Mouse (Mus musculus) right cerebral cortex, postnatal 10 days (tissue): Measurements from ENCODE around the gene Zswim8.
A peak's percentile ranks its signal among the peaks of the same experiment; 100 is the strongest.

Experiments used
- DNase-seq, 2 experiments: peaks; one replicate each; pipeline ENCODE4 v3.0.0; 2021; ENCODE audit warnings: low spot score in 2 of 2

Zswim8 gene

GRCm38 (mm10) chr14:20707201-20708190 lies at the start of gene Zswim8:
Zswim8 (plus strand) TSS chr14:20707552.
- peak; percentile 93 to 94 for DNase-seq

DNA sequence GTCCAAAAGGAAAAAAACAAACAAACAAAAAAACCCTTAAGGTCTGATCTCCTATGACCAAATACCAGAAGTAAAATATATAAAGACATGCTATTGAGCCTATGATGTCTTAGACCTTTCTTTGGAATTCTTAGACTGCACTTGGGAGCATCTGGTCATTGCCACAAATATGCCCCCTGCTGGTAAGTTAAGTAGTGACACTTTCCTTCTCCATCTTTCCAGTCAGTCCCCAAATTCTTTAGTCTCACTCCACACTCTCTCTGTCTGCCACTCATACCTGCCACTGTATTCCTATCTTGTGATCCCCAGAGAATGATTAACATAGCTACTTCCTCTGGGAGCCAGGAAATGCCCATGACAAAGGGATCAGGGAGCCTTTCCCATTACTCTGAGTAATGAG lies 49.0 kb upstream of the Zswim8 start:
- peak in 1 of 2 experiments; percentile 47 for DNase-seq

DNA sequence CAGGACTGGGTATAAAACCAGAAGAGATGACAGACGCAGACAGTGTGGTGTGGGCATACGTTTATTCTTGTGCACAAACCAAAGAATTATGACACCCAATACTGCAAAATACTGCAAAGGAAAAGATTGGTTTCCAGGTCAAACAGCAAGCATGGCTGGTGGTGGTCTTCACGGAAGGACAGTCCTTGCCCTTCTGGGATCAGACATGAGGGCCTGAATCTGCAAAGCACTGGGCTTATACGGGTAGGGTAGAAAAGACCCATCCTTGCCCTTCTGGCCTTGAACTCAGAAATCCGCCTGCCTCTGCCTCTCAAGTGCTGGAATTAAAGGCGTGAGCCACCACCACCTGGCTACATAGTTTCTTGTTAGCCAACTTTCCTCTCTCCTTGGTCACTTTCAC lies 48.5 kb upstream of the Zswim8 start:
- DNase-seq = no peak

DNA sequence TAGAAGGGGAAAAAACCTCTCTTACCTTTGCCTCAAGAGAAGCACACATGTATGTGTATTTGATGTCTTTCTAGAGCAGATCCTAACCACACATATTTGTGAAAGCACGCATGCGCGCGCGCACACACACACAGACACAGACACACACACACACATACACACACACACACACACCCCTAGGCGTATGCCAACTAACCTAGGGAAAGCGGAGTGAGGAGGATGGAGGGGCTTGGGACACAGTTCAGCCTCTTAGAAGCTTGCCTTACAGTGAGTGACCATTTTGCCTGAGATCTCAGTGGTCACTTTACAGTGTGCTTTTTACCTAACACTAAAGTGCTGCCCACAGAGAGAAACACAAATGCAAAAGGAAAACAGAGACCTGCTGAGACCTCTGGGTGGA lies 47.7 kb upstream of the Zswim8 start:
- DNase-seq = no peak

GRCm38 (mm10) chr14:20660827-20661660 lies 46.3 kb upstream of the Zswim8 start:
- DNase-seq = peak; percentile 96

DNA sequence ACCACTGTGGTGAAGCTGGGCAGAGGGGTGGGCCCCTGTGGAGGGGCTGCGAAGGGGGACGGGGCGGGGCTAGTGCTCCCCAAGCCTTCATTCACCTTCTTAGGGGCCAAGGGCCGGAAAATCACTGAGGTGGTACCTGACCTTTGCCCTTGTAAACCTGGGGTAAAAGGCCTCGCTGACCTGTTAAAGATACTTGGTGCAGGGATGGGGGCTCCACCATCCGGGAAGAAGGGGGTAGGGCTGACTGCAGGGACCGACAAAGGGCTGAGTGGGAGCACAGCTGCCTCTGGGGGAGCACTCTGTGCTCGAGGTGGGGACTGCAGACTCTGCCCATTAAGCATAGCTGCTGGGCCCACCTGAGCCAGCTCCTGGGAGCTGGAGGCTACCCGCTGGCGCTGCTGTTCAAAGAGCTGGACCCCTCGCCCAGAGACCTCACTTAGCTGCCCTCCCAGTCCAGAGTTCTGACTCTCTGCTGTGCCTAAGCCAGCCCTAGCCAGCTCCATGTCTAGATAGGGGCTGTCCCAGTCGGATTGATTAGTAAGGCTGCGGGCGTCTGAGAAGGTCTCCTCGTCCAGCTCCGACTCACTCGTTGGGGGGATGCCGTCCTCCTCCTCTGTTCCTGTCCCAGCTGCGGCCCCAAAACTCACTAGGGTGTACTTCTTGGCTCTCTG lies 45.6 kb upstream of the Zswim8 start:
- peak; percentile 36 to 51 for DNase-seq

- no peak for DNase-seq
Observed at GRCm38 (mm10) chr14:20662740-20663139, 44.6 kb upstream of the Zswim8 start.

- no peak for DNase-seq
Observed at GRCm38 (mm10) chr14:20663601-20664000, 43.8 kb upstream of the Zswim8 start.

GRCm38 (mm10) chr14:20664436-20664835 lies 42.9 kb upstream of the Zswim8 start:
- DNase-seq = no peak

GRCm38 (mm10) chr14:20667469-20667868 lies 39.9 kb upstream of the Zswim8 start:
- DNase-seq = no peak

DNA sequence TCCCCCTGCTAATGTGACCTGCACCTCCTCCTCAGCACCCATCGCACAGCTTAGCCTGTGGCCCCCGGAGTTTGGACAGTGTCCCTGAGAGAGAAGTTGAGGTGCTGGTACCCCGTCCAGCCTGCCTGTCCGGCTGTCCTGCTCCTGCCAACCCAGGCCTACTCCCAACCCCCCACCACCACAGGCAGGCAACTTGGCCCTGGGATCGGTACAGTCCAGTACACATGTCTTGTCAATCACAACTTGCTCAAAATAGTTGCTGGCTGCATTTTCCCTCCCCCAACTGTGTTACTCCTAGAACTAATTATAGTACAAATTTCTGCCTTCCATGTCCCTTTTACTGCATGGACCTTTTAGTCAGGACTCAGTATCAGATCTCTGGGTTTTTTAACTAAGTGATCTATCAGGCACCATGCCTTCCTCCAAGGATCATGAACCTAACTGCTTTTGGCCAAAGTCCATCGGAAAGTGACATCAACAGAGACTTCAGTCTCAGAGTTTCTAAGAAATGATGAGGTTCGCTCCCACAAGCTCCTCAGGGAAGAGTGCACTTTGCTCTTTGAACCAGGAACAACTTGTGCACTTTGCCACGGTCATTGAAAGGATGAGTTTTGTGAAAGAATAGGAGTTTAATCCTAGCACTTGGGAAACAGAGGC lies 39.1 kb upstream of the Zswim8 start, which contains the start of gene Synpo2l:
TSS of gene Synpo2l (minus strand) at position 201 of the 657 bp plus-strand sequence.
- DNase-seq = no peak

GRCm38 (mm10) chr14:20672990-20673389 lies 34.4 kb upstream of the Zswim8 start:
- no peak for DNase-seq

GRCm38 (mm10) chr14:20673735-20674063 lies 33.7 kb upstream of the Zswim8 start:
- peak; percentile 65 to 84 for DNase-seq

DNA sequence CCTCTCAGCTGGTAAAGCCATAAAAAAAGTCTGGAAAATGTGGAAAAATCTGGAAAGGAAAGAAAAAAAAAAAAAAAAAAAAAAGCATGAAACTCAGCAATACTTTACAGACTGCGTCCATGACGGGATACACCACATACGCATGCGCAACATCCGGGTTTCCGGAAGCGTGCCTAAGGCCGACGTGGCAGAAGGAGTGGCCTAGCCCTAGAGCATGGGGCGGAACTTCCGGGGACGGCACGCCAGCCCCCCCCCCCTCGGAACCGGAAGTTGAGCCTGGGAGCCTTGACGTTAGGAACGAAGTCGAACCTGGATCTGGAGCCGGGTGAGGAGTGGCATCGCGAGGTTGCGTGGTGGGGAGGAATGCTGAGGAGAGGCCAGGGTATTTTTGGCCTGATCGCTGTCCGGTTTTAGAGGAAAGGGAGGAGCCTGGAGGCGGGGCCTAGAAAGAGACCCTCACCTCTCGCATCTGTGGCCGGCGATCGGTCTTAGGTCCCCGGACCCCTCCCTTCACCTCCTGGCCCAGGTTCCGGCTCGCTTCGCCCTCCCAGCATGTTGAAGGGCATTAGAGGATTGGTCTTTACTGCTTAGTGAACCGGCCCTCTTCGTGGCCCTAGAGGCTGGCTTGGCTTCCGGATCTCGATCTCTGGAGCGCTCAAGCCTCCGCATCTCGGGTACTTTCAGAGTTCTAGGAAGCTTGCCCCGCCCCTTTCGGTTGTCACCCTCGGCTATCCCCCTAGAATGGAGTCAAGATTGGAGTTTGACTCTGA lies 33.1 kb upstream of the Zswim8 start, which contains the start of gene Sec24c:
TSS of gene Sec24c (plus strand) at position 245 of the 770 bp plus-strand sequence.
- DNase-seq = peak; percentile 98 to 100

DNA sequence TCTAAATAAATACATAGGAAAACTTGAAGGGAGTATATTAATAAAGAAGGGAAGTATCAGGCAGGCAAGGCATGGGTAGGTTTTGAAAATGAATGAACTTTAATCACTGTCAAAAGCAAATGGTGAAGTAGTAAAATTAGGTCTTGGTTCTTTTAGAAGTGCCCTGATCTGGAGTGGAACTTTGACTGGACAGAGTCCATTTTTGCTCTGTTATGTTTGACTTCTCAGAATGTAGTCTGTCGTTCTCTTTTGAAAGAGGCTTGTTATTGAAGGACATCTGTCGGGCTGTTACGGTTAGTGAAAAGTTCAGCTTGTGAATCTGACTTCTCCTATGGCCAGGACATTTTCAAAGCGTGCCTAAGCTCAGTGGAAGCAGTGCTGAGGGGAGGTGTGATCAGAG lies 29.4 kb upstream of the Zswim8 start:
- no peak for DNase-seq

- no peak for DNase-seq
Observed at GRCm38 (mm10) chr14:20681742-20682141, 25.6 kb upstream of the Zswim8 start.

GRCm38 (mm10) chr14:20682498-20682897 lies 24.9 kb upstream of the Zswim8 start:
- no peak for DNase-seq

DNA sequence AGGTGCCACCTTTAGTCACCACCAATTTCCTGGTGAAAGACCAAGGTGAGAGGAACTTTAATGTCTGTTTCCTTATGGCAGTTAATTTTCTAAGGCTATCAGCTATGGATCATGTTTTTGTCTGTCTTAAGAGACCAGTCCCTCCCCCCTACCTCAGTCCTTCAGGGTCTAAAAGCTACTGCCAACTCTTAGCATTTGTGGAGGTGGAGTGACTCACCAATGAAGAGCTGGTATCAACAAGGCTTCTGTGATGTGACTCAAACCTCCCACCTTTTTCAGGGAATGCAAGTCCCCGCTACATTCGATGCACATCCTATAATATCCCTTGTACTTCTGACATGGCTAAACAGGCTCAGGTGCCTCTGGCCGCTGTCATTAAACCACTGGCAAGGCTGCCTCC lies 20.8 kb upstream of the Zswim8 start:
- DNase-seq = no peak

DNA sequence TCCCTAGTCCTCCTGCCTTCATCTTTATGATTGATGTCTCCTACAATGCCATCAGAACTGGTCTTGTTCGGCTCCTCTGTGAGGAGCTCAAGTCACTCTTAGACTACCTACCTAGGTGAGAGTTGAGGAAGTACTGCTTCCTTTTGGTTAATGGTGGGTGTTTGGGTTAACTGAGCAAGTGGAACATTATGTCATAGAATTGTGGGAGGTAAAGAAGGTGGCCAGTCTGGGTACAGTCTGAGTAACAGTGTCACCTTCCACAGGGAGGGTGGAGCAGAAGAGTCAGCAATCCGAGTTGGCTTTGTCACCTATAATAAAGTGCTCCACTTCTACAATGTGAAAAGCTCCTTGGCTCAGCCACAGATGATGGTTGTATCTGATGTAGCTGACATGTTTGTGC lies 18.3 kb upstream of the Zswim8 start:
- DNase-seq = no peak

DNA sequence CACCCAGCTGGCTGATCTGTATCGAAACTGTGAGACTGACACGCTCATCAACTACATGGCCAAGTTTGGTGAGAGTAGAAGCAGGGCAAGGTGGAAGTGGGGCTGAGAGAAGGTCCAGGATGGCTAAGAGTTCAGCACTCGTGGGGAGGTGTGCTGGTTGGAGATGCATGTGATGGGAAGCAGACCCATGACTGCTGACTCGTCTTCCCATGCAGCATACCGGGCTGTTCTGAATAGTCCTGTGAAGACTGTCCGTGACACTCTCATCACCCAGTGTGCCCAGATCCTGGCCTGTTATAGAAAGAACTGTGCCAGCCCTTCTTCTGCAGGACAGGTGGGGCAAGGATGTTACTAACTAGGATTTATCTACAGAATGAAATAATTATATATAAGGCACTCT lies 15.6 kb upstream of the Zswim8 start:
- no peak for DNase-seq
